Mouse (Mus musculus): ENCODE measurements around the gene Tmem39a.

- TF ChIP-seq CTCF (IDR thresholded peaks at IDR 0.05; ENCODE audit: borderline replicate concordance, insufficient read depth, low read length): no peak
- no peak for TF ChIP-seq POLR2A (IDR thresholded peaks at IDR 0.05; ENCODE audit: low read depth, low read length)
Measured at GRCm38 (mm10) chr16:38568192-38568591, 9.7 kb downstream of the Tmem39a start.
